Mouse (Mus musculus) heart, embryonic 12.5 days (tissue): ENCODE data around the gene Keg1. TPM values are rescaled to one million over a fixed set of nuclear protein-coding genes. Genes with fewer than 3 reads are reported as not detected.

Experiments
- ATAC-seq: fragments of 200-750 bp; cut with Nextera tagmentation; 2 replicates; pipeline ENCODE4 v1.8.0; 2017; ENCODE audit warnings: moderate TSS enrichment, moderate library complexity; ENCODE audit not compliant: insufficient number of reproducible peaks, low FRiP score
- H3K27ac ChIP-seq: fragments of 300-500 bp; sonication (generic); 2 replicates; pipeline ENCODE4 v1.5.1; 2016; ENCODE audit warnings: mild to moderate bottlenecking, moderate library complexity; ENCODE audit not compliant: poor library complexity, severe bottlenecking
- H3K27me3 ChIP-seq: fragments of 300-500 bp; sonication (generic); replicated peaks from 2 replicates; pipeline ENCODE4 v1.6.1; 2016; ENCODE audit warnings: mild to moderate bottlenecking, moderate library complexity
- H3K36me3 ChIP-seq: fragments of 300-500 bp; sonication (generic); 2 replicates; pipeline ENCODE4 v1.6.1; 2016; ENCODE audit warnings: mild to moderate bottlenecking, moderate library complexity
- H3K4me1 ChIP-seq: fragments of 300-500 bp; sonication (generic); replicated peaks from 2 replicates; pipeline ENCODE4 v1.6.1; 2016; ENCODE audit warnings: mild to moderate bottlenecking
- H3K4me2 ChIP-seq: fragments of 300-500 bp; sonication (generic); 2 replicates; pipeline ENCODE4 v1.6.1; 2016; ENCODE audit warnings: mild to moderate bottlenecking, moderate library complexity
- H3K4me3 ChIP-seq: fragments of 300-500 bp; sonication (generic); 2 replicates; pipeline ENCODE4 v1.5.1; 2016; ENCODE audit warnings: mild to moderate bottlenecking
- H3K9ac ChIP-seq: fragments of 300-500 bp; sonication (generic); 2 replicates; pipeline ENCODE4 v1.6.1; 2016; ENCODE audit warnings: mild to moderate bottlenecking, moderate library complexity
- H3K9me3 ChIP-seq: fragments of 300-500 bp; sonication (generic); replicated peaks from 2 replicates; pipeline ENCODE4 v1.6.1; 2016; ENCODE audit warnings: mild to moderate bottlenecking, moderate library complexity
- WGBS: fragments of 180-500 bp; shearing (Covaris S2); methylation state at CpG from one replicate; pipeline ENCODE4 v1.1.7; 2016; 5-methylcytosine and 5-hydroxymethylcytosine counted together
- polyA plus RNA-seq: library from polyadenylated mRNA; unstranded; fragments of >200 nt; fragmentation: Nextera tagmentation; extraction: Ambion mirVana; gene quantifications from 2 replicates; pipeline ENCODE4 v1.2.1, GENCODE M21; 2016

Keg1 gene
- polyA plus RNA-seq, 1 experiment from 2014 or later: not detected

DNA sequence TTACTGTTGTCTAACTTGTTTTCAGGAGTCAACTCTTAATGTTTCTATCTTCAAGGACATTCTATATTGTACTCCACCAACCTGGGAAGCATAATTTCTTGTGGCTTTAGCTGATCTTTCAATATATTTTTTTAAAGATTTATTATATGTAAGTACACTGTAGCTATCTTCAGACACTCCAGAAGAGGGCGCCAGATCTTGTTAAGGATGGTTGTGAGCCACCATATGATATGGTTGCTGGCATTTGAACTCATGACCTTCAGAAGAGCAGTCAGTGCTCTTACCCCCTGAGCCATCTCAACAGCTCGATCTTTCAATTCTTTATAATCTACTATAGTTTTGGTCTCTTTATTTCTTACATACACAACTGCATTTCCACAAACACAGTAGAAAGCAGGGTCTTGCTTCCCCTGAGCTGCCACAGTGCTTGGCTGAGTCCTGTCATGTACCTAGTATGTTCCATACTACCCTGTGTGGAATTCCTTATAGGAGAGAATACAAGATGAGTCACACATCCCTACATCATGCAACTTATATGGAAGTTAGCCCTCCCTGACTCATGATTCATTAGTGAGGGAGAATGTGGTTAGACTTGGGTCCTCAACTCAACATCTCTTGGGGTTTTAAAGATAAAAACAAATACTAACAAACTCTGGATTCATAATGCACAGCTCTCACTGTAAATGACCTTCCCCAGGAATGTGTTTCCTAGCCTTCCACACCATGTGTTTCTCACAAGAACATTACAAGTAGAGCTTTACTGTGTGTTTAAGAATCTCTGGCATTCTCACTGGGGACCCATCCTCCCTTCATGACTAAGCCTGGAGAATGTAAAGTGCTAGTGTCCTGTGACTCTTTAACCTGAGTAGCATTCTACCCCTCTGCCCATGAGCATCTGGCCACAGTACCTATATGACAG is 66.9 kb downstream of the Keg1 start:
- peaks cover 37% of the 10 kb centered on the region for H3K36me3 ChIP-seq
- H3K4me2 ChIP-seq: no peak overlapping the region
- WGBS: 53% methylated on average over 2 of the region's 2 CpGs
- no peak overlapping the region for H3K9ac ChIP-seq
- H3K4me1 ChIP-seq: no peaks in the 10 kb centered on the region
- no peak overlapping the region for H3K27ac ChIP-seq
- H3K9me3 ChIP-seq: no peaks in the 10 kb centered on the region
- H3K4me3 ChIP-seq: no peak overlapping the region
- no peaks in the 10 kb centered on the region for H3K27me3 ChIP-seq
- no peak for ATAC-seq

DNA sequence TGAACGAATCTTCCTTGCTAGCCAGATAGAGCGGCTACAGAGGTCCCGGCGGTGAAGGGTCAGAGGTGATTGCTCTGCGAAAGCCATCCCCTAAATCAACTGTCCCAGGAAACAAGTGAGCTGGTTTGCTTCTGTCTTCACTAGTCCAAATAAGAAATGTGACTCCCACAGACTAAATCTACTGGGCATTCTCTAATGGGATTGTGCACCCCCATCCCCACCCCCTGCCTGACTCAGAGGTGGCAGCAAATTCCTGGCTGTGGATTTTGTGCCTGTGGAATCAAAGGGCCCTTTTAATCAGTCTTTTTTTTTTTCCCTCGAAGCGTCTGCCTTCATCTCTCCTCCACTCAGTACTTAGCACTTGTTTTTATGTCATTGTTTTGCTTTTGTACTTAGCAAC is 69.7 kb downstream of the Keg1 start, which contains the start of gene Cntf:
Gene Cntf (minus strand): TSS at position 325 of the 400 bp plus-strand sequence.
- no peak within 1 kb of the TSS for H3K4me3 ChIP-seq
- no peaks in the 10 kb centered on the region for H3K27me3 ChIP-seq
- no peak within 1 kb of the TSS for H3K9ac ChIP-seq
- no peaks in the 10 kb centered on the region for H3K9me3 ChIP-seq
- H3K36me3 ChIP-seq: peaks cover 61% of the 10 kb centered on the region
- H3K4me2 ChIP-seq: no peak within 1 kb of the TSS
- H3K27ac ChIP-seq: no peak within 1 kb of the TSS
- ATAC-seq: no peak
- H3K4me1 ChIP-seq: no peaks in the 10 kb centered on the region
- WGBS: 66% methylated on average over 7 of the region's 7 CpGs

Other genes starting within 250 kb of the Keg1 start
- gene Mpeg1, start 235.0 kb upstream of the Keg1 start, polyA plus RNA-seq: 0.06 and 0.18 TPM in 2 replicates
- 1.4 and 1.7 TPM in 2 replicates for gene Dtx4, start 194.3 kb upstream of the Keg1 start, polyA plus RNA-seq
- 21.0 and 21.8 TPM in 2 replicates for gene Fam111a, start 150.0 kb upstream of the Keg1 start, polyA plus RNA-seq
- 0.08 and 0.15 TPM in 2 replicates for gene Gm4952, start 95.8 kb upstream of the Keg1 start, polyA plus RNA-seq
- gene Glyat, start 62.5 kb upstream of the Keg1 start, polyA plus RNA-seq: not detected in 2 replicates
- not detected in 2 replicates for gene Olfr1442, start 25.3 kb upstream of the Keg1 start, polyA plus RNA-seq
- gene Olfr1443, start 17.7 kb upstream of the Keg1 start, polyA plus RNA-seq: not detected in 2 replicates
- gene Cntf, start 69.8 kb downstream of the Keg1 start, polyA plus RNA-seq: 0.69 and 1.2 TPM in 2 replicates
- gene Zfp91, start 100.3 kb downstream of the Keg1 start, polyA plus RNA-seq: 14.8 and 16.4 TPM in 2 replicates
- gene Lpxn, start 100.4 kb downstream of the Keg1 start, polyA plus RNA-seq: 0.54 and 0.75 TPM in 2 replicates
- not detected in 2 replicates for gene Gm5244, start 150.9 kb downstream of the Keg1 start, polyA plus RNA-seq
- gene Olfr1444, start 161.5 kb downstream of the Keg1 start, polyA plus RNA-seq: not detected in 2 replicates
- not detected in 2 replicates for gene Olfr1445, start 188.1 kb downstream of the Keg1 start, polyA plus RNA-seq
- not detected in 2 replicates for gene Olfr1446, start 197.7 kb downstream of the Keg1 start, polyA plus RNA-seq
- gene Olfr1447, start 208.0 kb downstream of the Keg1 start, polyA plus RNA-seq: not detected in 2 replicates
- not detected in 2 replicates for gene Olfr1448, start 228.6 kb downstream of the Keg1 start, polyA plus RNA-seq
- not detected in 2 replicates for gene Olfr1449, start 235.1 kb downstream of the Keg1 start, polyA plus RNA-seq